Mouse (Mus musculus): ENCODE measurements around the gene Tnc. TPM values are rescaled to one million over a fixed set of nuclear protein-coding genes. Genes with fewer than 3 reads are reported as not detected.

Tnc gene
- total and polyA plus RNA-seq, 3 experiments, result 0.16 to 1.00 (median 0.41) TPM

- Histone ChIP-seq H3K4me1 (ENCODE audit: control insufficient read depth, insufficient read depth, low read length) (no peaks in the 10 kb centered on the region), H3K27me3 (ENCODE audit: control insufficient read depth, insufficient read depth, low read length) (no peaks in the 10 kb centered on the region), H3K9ac (ENCODE audit: low read depth, low read length) (no peak overlapping the region), H3K27ac (no peak overlapping the region), H3K4me3 (no peak overlapping the region), H3K36me3 (ENCODE audit: control insufficient read depth, insufficient read depth, low read length) (no peaks in the 10 kb centered on the region), H3K79me2 (replicated peaks; ENCODE audit: control insufficient read depth, insufficient read depth, low read length) (no peaks in the 10 kb centered on the region)
- intact Hi-C loops (cut with DNase I), result no loop called here
- TF ChIP-seq CTCF (IDR thresholded peaks at IDR 0.05) (no peak), POLR2A (IDR thresholded peaks at IDR 0.05; ENCODE audit: insufficient read depth, low read depth, low read length) (no peak), EP300 (IDR thresholded peaks at IDR 0.05; ENCODE audit: insufficient read depth, low read depth, low read length) (no peak)
- 49% methylated on average over 5 of the region's 5 CpGs for WGBS
- DNase-seq, result no peak
Observed at GRCm38 (mm10) chr4:63917181-63917580, 129.6 kb downstream of the Tnc start.

GRCm38 (mm10) chr4:63916753-63917152 is 130.1 kb downstream of the Tnc start:
- Histone ChIP-seq H3K4me3 (no peak overlapping the region), H3K9ac (ENCODE audit: low read depth, low read length) (no peak overlapping the region), H3K27me3 (ENCODE audit: control insufficient read depth, insufficient read depth, low read length) (no peaks in the 10 kb centered on the region), H3K79me2 (replicated peaks; ENCODE audit: control insufficient read depth, insufficient read depth, low read length) (no peaks in the 10 kb centered on the region), H3K4me1 (ENCODE audit: control insufficient read depth, insufficient read depth, low read length) (no peaks in the 10 kb centered on the region), H3K36me3 (ENCODE audit: control insufficient read depth, insufficient read depth, low read length) (no peaks in the 10 kb centered on the region), H3K27ac (no peak overlapping the region)
- DNase-seq, result no peak
- TF ChIP-seq POLR2A (IDR thresholded peaks at IDR 0.05; ENCODE audit: insufficient read depth, low read depth, low read length) (no peak), EP300 (IDR thresholded peaks at IDR 0.05; ENCODE audit: insufficient read depth, low read depth, low read length) (no peak), CTCF (IDR thresholded peaks at IDR 0.05) (no peak)
- whole genome bisulfite sequencing, result 35% methylated on average over 8 of the region's 8 CpGs
- intact Hi-C loops (cut with DNase I), result no loop called here

- Histone ChIP-seq H3K27ac (no peak overlapping the region), H3K36me3 (ENCODE audit: control insufficient read depth, insufficient read depth, low read length) (no peaks in the 10 kb centered on the region), H3K4me1 (ENCODE audit: control insufficient read depth, insufficient read depth, low read length) (no peaks in the 10 kb centered on the region), H3K79me2 (replicated peaks; ENCODE audit: control insufficient read depth, insufficient read depth, low read length) (no peaks in the 10 kb centered on the region), H3K4me3 (no peak overlapping the region), H3K27me3 (ENCODE audit: control insufficient read depth, insufficient read depth, low read length) (no peaks in the 10 kb centered on the region), H3K9ac (ENCODE audit: low read depth, low read length) (no peak overlapping the region)
- no peak for TF ChIP-seq POLR2A (IDR thresholded peaks at IDR 0.05; ENCODE audit: insufficient read depth, low read depth, low read length)
- TF ChIP-seq CTCF (IDR thresholded peaks at IDR 0.05), result no peak
- TF ChIP-seq EP300 (IDR thresholded peaks at IDR 0.05; ENCODE audit: insufficient read depth, low read depth, low read length), result no peak
- WGBS, result 45% methylated on average over 3 of the region's 3 CpGs
- DNase-seq, result no peak
- intact Hi-C loops (cut with DNase I), result no loop called here
Observed at GRCm38 (mm10) chr4:63916288-63916687, 130.5 kb downstream of the Tnc start.

Other genes with a start within 250 kb of the Tnc start
- gene Tnfsf8, start 185.7 kb downstream of the Tnc start, total RNA-seq (2021), result not detected
- gene Tnfsf8, start 185.7 kb downstream of the Tnc start, polyA plus RNA-seq (2012; rRNA removed), result 0.06 TPM in 2 replicates

Measured in heart, adult 2 months (tissue).